In genomic region chrX:155622527-155622926, GRCm38 (mm10) we compare ENCODE assay signal across 8 mouse cellular contexts. TPM values are rescaled to one million over a fixed set of nuclear protein-coding genes. Genes with fewer than 3 reads are reported as not detected.
DNase-seq lines count a peak whose midpoint lies in the region; ATAC-seq and TF ChIP-seq lines count a peak whose summit lies in the region.

No protein-coding gene starts in this region.

- H3K79me2 ChIP-seq in heart, adult 2 months (replicated peaks; ENCODE audit: control insufficient read depth, insufficient read depth, low read length): no peaks in the 10 kb centered on the region

- peaks cover 2% of the 10 kb centered on the region; the same call in 1 of the 2 replicates for H3K4me1 ChIP-seq in stomach, embryonic 16.5 days (ENCODE audit: control insufficient read depth, insufficient read depth, low read length)
- H3K4me1 ChIP-seq in heart, adult 2 months (ENCODE audit: control insufficient read depth, insufficient read depth, low read length): no peaks in the 10 kb centered on the region

- 9% methylated on average over 24 of the region's 24 CpGs for WGBS in stomach, embryonic 16.5 days
- WGBS in heart, adult 2 months: 15% methylated on average over 24 of the region's 24 CpGs

- peak overlapping the region; percentile 80 for H3K27ac ChIP-seq in left cerebral cortex, adult 2 months
- H3K27ac ChIP-seq in stomach, embryonic 16.5 days (ENCODE audit: low read length): no peak overlapping the region
- no peak overlapping the region for H3K27ac ChIP-seq in heart, adult 2 months

- peak overlapping the region; percentile 70 for H3K4me2 ChIP-seq in stomach, embryonic 16.5 days (ENCODE audit: low read depth, low read length)

- intact Hi-C loops in left cerebral cortex, adult 2 months (cut with DNase I): loop anchor here (2.0 to 10.0 kb wide), 4 partner anchors 22 to 1832 kb away; no protein-coding TSS in a partner anchor
- intact Hi-C loops in left cerebral cortex, postnatal 14 days (cut with DNase I): no loop called here
- intact Hi-C loops in heart, adult 2 months (cut with DNase I): no loop called here

- peak in 1 of 2 experiments; percentile 11 for DNase-seq in left cerebral cortex, adult 2 months (ENCODE audit: extremely low spot score in 1 of 2, low spot score in 2 of 2)
- no peak for DNase-seq in left cerebral cortex, postnatal 14 days (ENCODE audit: low spot score in 2 of 2)
- peak; percentile 57 to 58 for DNase-seq in cerebellum, postnatal 10 days
- no peak for DNase-seq in c-Kit-positive CD71-positive TER-119-positive erythroid progenitor cells, embryonic 14.5 days (ENCODE audit: low spot score)
- no peak for DNase-seq in heart, adult 2 months

- no peak for TF ChIP-seq POLR2A in heart, adult 2 months (IDR thresholded peaks at IDR 0.05; ENCODE audit: insufficient read depth, low read depth, low read length)

- peak overlapping the region; percentile 55 for H3K4me3 ChIP-seq in left cerebral cortex, adult 2 months
- H3K4me3 ChIP-seq in stomach, embryonic 16.5 days (replicated peaks; ENCODE audit: low read length): peak overlapping the region; percentile 51
- H3K4me3 ChIP-seq in heart, adult 2 months: no peak overlapping the region

- H3K9ac ChIP-seq in stomach, embryonic 16.5 days (ENCODE audit: low read length): peak overlapping the region; percentile 55
- no peak overlapping the region for H3K9ac ChIP-seq in heart, adult 2 months (ENCODE audit: low read depth, low read length)

- peak; percentile 50 to 51; a peak in 3 of 4 replicates for ATAC-seq in hematopoietic stem cell, adult 5-6 weeks (replicated peaks in 1 of 2; ENCODE audit: insufficient read depth in 1 of 2, low FRiP score in 2 of 2, low TSS enrichment in 1 of 2, low read depth in 1 of 2, poor library complexity in 2 of 2, severe bottlenecking in 2 of 2)
- ATAC-seq in megakaryocyte, adult 5-6 weeks (ENCODE audit: poor library complexity, severe bottlenecking): peak; percentile 83
- ATAC-seq in stomach, embryonic 16.5 days (ENCODE audit: insufficient read depth, low FRiP score): peak; percentile 29; the same call in 1 of the 2 replicates

- H3K27me3 ChIP-seq in stomach, embryonic 16.5 days (ENCODE audit: control insufficient read depth, insufficient read depth, low read length): peaks cover 15% of the 10 kb centered on the region; the same call in 1 of the 2 replicates
- no peaks in the 10 kb centered on the region for H3K27me3 ChIP-seq in heart, adult 2 months (ENCODE audit: control insufficient read depth, insufficient read depth, low read length)

- H3K9me3 ChIP-seq in stomach, embryonic 16.5 days (replicated peaks; ENCODE audit: control insufficient read depth, low read length): no peaks in the 10 kb centered on the region

- TF ChIP-seq CTCF in left cerebral cortex, adult 2 months (IDR thresholded peaks at IDR 0.05): no peak
- TF ChIP-seq CTCF in heart, adult 2 months (IDR thresholded peaks at IDR 0.05): no peak

- TF ChIP-seq EP300 in heart, adult 2 months (IDR thresholded peaks at IDR 0.05; ENCODE audit: insufficient read depth, low read depth, low read length): no peak

- H3K36me3 ChIP-seq in stomach, embryonic 16.5 days (ENCODE audit: control insufficient read depth, insufficient read depth, low read length): no peaks in the 10 kb centered on the region
- no peaks in the 10 kb centered on the region for H3K36me3 ChIP-seq in heart, adult 2 months (ENCODE audit: control insufficient read depth, insufficient read depth, low read length)

RNA-seq across cellular contexts. Expression of gene Ptchd1, which starts 1.1 kb away (rescaled TPM):
- 10 to 100 TPM; 17.6 to 19.8 TPM for total RNA-seq in left cerebral cortex, adult 2 months (2021)
- total RNA-seq in left cerebral cortex, postnatal 14 days (2021): 10 to 100 TPM; 18.9 to 21.7 TPM
- not detected in 2 replicates for total RNA-seq in hematopoietic stem cell, adult 5-6 weeks (2017)
- 0.93 and 1.2 TPM in 2 replicates for total RNA-seq in megakaryocyte, adult 5-6 weeks (2015)
- 0.16 and 0.73 TPM in 2 replicates for total RNA-seq in megakaryocyte, adult 5-6 weeks (2017)
- 2.0 and 2.8 TPM in 2 replicates for polyA plus RNA-seq in stomach, embryonic 16.5 days (2015; fragmentation: Nextera tagmentation; extraction: Ambion mirVana)
- total RNA-seq in heart, adult 2 months (2021): under 1 TPM in 1 of 2 experiments, not detected in 1; 0.26 TPM
- polyA plus RNA-seq in heart, adult 2 months (2012; rRNA removed): 0.04 and 0.23 TPM in 2 replicates

RNA-seq across cellular contexts. Expression of gene Gm15155, which starts 2.0 kb away (rescaled TPM):
- under 1 TPM; 0.54 to 0.70 TPM for total RNA-seq in left cerebral cortex, adult 2 months (2021)
- under 1 TPM in 1 of 2 experiments, not detected in 1; 0.79 TPM for total RNA-seq in left cerebral cortex, postnatal 14 days (2021)
- not detected in 2 replicates for total RNA-seq in hematopoietic stem cell, adult 5-6 weeks (2017)
- not detected in 2 replicates for total RNA-seq in megakaryocyte, adult 5-6 weeks (2015)
- total RNA-seq in megakaryocyte, adult 5-6 weeks (2017): not detected in 2 replicates
- not detected in 2 replicates for polyA plus RNA-seq in stomach, embryonic 16.5 days (2015; fragmentation: Nextera tagmentation; extraction: Ambion mirVana)
- total RNA-seq in heart, adult 2 months (2021): not detected
- not detected in 2 replicates for polyA plus RNA-seq in heart, adult 2 months (2012; rRNA removed)

Comparison
In these comparisons a context has a peak if more than half of its experiments do, and no peak if none do; other contexts are left out.
1. DNase-seq: peak in cerebellum, postnatal 10 days (2 of 2); none in left cerebral cortex, postnatal 14 days (0 of 2), c-Kit-positive CD71-positive TER-119-positive erythroid progenitor cells, embryonic 14.5 days (single experiment) and heart, adult 2 months (0 of 2).
2. ATAC-seq: peak in every context shown above with its lines; median percentile 83 in megakaryocyte, adult 5-6 weeks; 50 in hematopoietic stem cell, adult 5-6 weeks; 29 in stomach, embryonic 16.5 days.
3. RNA of gene Ptchd1, which starts 1.1 kb away (total RNA-seq): 18.9 to 21.7 TPM in left cerebral cortex, postnatal 14 days and 17.6 to 19.8 TPM in left cerebral cortex, adult 2 months; 0.16 to 1.2 TPM in megakaryocyte, adult 5-6 weeks, 0.26 TPM in heart, adult 2 months and not detected in hematopoietic stem cell, adult 5-6 weeks; every median in the first group is over 4 times any median in the second.